Mouse (Mus musculus) midbrain, embryonic 10.5 days (tissue): ENCODE data around the gene Ddx39b. TPM values are rescaled to one million over a fixed set of nuclear protein-coding genes. Genes with fewer than 3 reads are reported as not detected.

ENCODE experiments used
- DNase-seq: peaks from one replicate; pipeline ENCODE4 v3.0.0-alpha.2; 2017; ENCODE audit warnings: low spot score
- H3K27ac ChIP-seq: fragments of 300-500 bp; sonication (generic); replicated peaks from 2 replicates; pipeline ENCODE4 v1.5.1; 2016; ENCODE audit warnings: mild to moderate bottlenecking
- H3K27me3 ChIP-seq: fragments of 300-500 bp; sonication (generic); 2 replicates; pipeline ENCODE4 v1.6.1; 2016; ENCODE audit warnings: low read depth, mild to moderate bottlenecking; ENCODE audit not compliant: poor library complexity, severe bottlenecking
- H3K36me3 ChIP-seq: fragments of 300-500 bp; sonication (generic); 2 replicates; pipeline ENCODE4 v1.6.1; 2016; ENCODE audit warnings: mild to moderate bottlenecking, moderate library complexity
- H3K4me1 ChIP-seq: fragments of 300-500 bp; sonication (generic); 2 replicates; pipeline ENCODE4 v1.6.1; 2016
- H3K4me3 ChIP-seq: fragments of 300-500 bp; sonication (generic); 2 replicates; pipeline ENCODE4 v1.5.1; 2016; ENCODE audit warnings: mild to moderate bottlenecking, moderate library complexity
- H3K9me3 ChIP-seq: fragments of 300-500 bp; sonication (generic); replicated peaks from 2 replicates; pipeline ENCODE4 v1.6.1; 2016; ENCODE audit warnings: mild to moderate bottlenecking
- WGBS: fragments of 180-500 bp; shearing (Covaris S2); methylation state at CpG from one replicate; pipeline ENCODE4 v1.1.7; 2016; 5-methylcytosine and 5-hydroxymethylcytosine counted together
- polyA plus RNA-seq: library from polyadenylated mRNA; unstranded; fragments of >200 nt; fragmentation: Nextera tagmentation; extraction: Ambion mirVana; gene quantifications from 2 replicates; pipeline ENCODE4 v1.2.1, GENCODE M21; 2016

The Ddx39b gene
- 682 and 724 TPM in 2 replicates for polyA plus RNA-seq

GRCm38 (mm10) chr17:35241305-35242014 lies at the start of gene Ddx39b:
Gene Ddx39b, plus strand, starts transcription at chr17:35241746.
- Histone ChIP-seq H3K27ac (peak within 1 kb of the TSS; percentile 98), H3K4me1 (peaks cover 53% of the 10 kb centered on the region), H3K4me3 (peak within 1 kb of the TSS; percentile 81), H3K9me3 (no peaks in the 10 kb centered on the region), H3K36me3 (peaks cover 36% of the 10 kb centered on the region), H3K27me3 (no peaks in the 10 kb centered on the region)
- peak; percentile 95 for DNase-seq
- whole genome bisulfite sequencing, result under 1% methylated on average over 69 of the region's 69 CpGs

DNA sequence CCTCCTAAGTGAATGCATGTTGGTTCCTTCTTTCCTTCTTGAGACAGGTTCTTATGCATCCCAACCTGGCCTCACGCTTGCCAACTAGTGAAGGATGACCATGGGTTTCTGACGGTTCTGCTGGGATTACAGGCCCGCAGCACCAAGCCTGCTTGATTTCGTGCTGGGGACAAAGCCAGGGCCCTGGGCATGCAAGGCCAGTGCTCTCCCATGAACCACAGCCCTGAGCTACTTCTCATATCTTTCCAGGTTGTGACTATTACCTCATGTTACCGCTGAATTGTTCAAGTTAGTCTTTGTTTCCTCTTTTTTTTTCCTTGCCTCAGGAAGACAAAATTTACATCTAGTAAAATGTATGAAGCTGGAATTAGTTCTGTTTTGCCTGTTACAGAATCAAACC lies 48.6 kb upstream of the Ddx39b start:
- H3K27ac ChIP-seq, result no peak overlapping the region
- 87% methylated on average over 5 of the region's 5 CpGs for WGBS
- no peak overlapping the region for H3K4me3 ChIP-seq
- H3K9me3 ChIP-seq, result no peaks in the 10 kb centered on the region
- no peaks in the 10 kb centered on the region for H3K36me3 ChIP-seq
- peaks cover 51% of the 10 kb centered on the region for H3K27me3 ChIP-seq
- DNase-seq, result no peak
- peaks cover 26% of the 10 kb centered on the region for H3K4me1 ChIP-seq

DNA sequence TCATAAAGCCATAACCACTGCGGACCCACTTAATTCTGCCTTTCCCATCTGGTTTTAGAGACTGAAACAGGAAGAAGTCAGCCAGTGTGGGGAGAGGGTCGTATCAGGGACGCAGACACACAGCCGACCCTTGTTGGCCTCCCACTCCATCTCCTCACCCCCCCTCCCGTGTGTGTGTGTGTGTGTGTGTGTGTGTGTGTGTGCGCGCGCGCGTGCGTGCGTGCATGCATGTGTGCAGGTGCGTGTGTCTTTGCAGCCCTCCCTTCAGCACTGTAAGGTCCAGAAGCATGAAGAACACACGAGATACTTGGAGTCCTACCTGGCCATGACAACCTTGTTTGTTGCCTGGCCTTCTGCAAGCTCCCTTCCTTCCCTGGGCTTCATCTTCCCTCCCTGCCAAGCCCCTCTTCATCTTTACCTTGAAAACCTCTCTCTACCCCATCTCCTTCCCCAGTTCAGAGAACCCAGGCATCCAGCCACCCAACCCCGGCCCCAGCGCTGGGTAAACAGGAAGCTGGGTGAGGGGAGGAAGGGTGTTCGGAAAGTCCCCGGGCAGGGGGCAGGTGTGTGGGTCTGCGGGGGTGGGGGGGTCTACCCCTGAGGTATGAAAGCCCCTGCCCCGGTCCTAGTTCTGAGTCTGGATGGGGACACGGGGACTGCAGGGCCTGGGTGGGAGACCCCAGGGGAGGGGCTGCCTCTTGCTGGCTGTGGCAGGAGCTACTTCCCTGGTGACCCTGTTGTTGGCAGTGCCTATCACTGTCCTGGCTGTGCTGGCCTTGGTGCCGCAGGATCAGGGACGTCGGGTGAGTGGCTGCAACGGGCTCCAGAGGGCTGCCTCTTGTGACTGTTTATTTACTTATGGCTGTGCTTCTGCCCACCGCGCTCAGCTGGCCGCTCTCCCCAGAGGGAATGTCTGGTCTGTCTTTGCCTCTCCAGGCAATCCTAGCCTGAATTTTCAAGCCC lies 47.4 kb upstream of the Ddx39b start, which contains the start of gene Ltb:
TSS of gene Ltb (plus strand) at position 559 of the 963 bp plus-strand sequence.
- Histone ChIP-seq H3K36me3 (no peaks in the 10 kb centered on the region), H3K4me3 (peak within 1 kb of the TSS; percentile 59)

GRCm38 (mm10) chr17:35194844-35195630 lies 46.5 kb upstream of the Ddx39b start:
- 44% methylated on average over 19 of the region's 19 CpGs for WGBS
- Histone ChIP-seq H3K9me3 (no peaks in the 10 kb centered on the region), H3K4me3 (peak overlapping the region; percentile 59), H3K27me3 (peaks cover 59% of the 10 kb centered on the region), H3K4me1 (peaks cover 27% of the 10 kb centered on the region), H3K27ac (peak overlapping the region; percentile 61), H3K36me3 (no peaks in the 10 kb centered on the region)
- no peak for DNase-seq

More for the DNA sequence above, 47.4 kb upstream of the Ddx39b start, which contains the start of gene Ltb:
- no peak for DNase-seq
- peaks cover 59% of the 10 kb centered on the region for H3K27me3 ChIP-seq
- H3K4me1 ChIP-seq, result peaks cover 23% of the 10 kb centered on the region
- 0 out of 2 replicates have a peak within 1 kb of the TSS, but pooled peaks have one; percentile 28 for H3K27ac ChIP-seq
- H3K9me3 ChIP-seq, result no peaks in the 10 kb centered on the region
- WGBS, result 70% methylated on average over 28 of the region's 28 CpGs

- peak; percentile 80 for DNase-seq
- Histone ChIP-seq H3K27me3 (peaks cover 66% of the 10 kb centered on the region), H3K27ac (peak overlapping the region; percentile 61), H3K4me3 (peak overlapping the region; percentile 59), H3K9me3 (no peaks in the 10 kb centered on the region), H3K4me1 (peaks cover 29% of the 10 kb centered on the region), H3K36me3 (no peaks in the 10 kb centered on the region)
- WGBS, result 3% methylated on average over 66 of the region's 66 CpGs
Observed at GRCm38 (mm10) chr17:35195631-35196320, 45.8 kb upstream of the Ddx39b start.

GRCm38 (mm10) chr17:35196321-35196641 lies 45.3 kb upstream of the Ddx39b start:
- peak overlapping the region; percentile 59 for H3K4me3 ChIP-seq
- 34% methylated on average over 9 of the region's 9 CpGs for WGBS
- no peaks in the 10 kb centered on the region for H3K36me3 ChIP-seq
- no peak overlapping the region for H3K27ac ChIP-seq
- H3K9me3 ChIP-seq, result no peaks in the 10 kb centered on the region
- peaks cover 29% of the 10 kb centered on the region for H3K4me1 ChIP-seq
- peaks cover 71% of the 10 kb centered on the region for H3K27me3 ChIP-seq
- DNase-seq, result no peak

GRCm38 (mm10) chr17:35197126-35197525 lies 44.4 kb upstream of the Ddx39b start:
- no peak overlapping the region for H3K4me3 ChIP-seq
- H3K27me3 ChIP-seq, result peaks cover 79% of the 10 kb centered on the region
- 36% methylated on average over 6 of the region's 6 CpGs for WGBS

DNA sequence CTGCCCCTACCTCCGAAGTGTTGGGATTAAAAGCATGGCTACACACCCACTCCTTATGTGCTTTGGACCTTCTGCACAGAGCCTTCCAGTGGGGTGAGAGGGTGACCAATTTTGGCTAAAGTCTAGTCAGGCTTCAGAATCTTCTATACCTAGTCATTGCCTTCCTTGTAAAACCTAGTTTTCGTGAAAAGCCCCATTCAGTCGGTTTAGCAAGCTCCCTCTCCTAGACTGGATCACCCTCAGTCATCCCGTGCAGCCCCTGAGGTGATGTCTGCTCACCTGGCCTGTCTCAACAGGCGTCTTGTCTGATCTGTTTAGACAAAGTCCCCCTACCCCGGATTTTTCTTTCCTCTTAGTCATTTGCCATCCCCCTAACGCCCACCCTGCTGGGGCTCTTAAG lies 43.5 kb upstream of the Ddx39b start:
- whole genome bisulfite sequencing, result 64% methylated on average over 7 of the region's 7 CpGs
- Histone ChIP-seq H3K9me3 (no peaks in the 10 kb centered on the region), H3K4me3 (no peak overlapping the region), H3K27ac (no peak overlapping the region), H3K4me1 (peaks cover 36% of the 10 kb centered on the region), H3K36me3 (no peaks in the 10 kb centered on the region), H3K27me3 (peaks cover 86% of the 10 kb centered on the region)
- DNase-seq, result no peak

More at GRCm38 (mm10) chr17:35197126-35197525, 44.4 kb upstream of the Ddx39b start:
- H3K36me3 ChIP-seq, result no peaks in the 10 kb centered on the region
- DNase-seq, result no peak
- no peak overlapping the region for H3K27ac ChIP-seq
- H3K9me3 ChIP-seq, result no peaks in the 10 kb centered on the region
- H3K4me1 ChIP-seq, result peaks cover 36% of the 10 kb centered on the region

DNA sequence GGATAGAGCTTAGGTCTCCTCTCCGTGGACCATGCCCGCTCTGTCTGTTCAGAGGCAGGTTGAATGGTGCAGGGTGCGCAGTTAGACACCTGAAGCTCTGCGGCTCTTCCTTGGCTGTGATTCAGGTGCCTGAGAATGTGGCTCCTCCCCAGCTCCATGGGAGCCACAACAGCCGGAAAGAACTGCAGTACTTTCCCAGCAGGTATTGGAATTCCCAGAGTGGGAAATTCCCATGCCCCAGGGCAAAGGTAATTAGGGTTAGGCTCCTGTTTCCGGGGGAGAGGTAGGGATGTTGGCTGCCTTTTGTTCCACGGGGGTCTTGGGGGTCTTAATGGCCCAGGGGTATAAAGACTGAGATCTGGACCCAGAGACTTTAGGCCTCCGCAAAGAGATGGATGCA lies 42.6 kb upstream of the Ddx39b start:
- Histone ChIP-seq H3K4me1 (peaks cover 36% of the 10 kb centered on the region), H3K27me3 (peaks cover 86% of the 10 kb centered on the region), H3K9me3 (no peaks in the 10 kb centered on the region), H3K36me3 (no peaks in the 10 kb centered on the region), H3K27ac (no peak overlapping the region), H3K4me3 (no peak overlapping the region)
- WGBS, result 34% methylated on average over 8 of the region's 8 CpGs
- DNase-seq, result no peak

DNA sequence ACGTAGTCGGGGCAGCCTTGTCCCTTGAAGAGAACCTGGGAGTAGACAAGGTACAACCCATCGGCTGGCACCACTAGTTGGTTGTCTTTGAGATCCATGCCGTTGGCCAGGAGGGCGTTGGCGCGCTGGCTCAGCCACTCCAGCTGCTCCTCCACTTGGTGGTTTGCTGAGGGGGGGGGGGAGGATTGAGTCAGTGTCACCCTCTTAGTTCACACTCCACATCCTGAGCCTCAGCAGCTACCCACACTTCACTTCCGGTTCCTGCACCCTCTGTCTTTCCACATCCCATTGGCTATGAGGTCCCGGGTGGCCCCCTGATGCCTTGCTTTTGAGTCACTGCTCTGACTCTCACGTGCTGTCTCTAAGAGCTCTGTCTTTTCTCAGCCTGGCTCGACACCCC lies 41.1 kb upstream of the Ddx39b start:
- Histone ChIP-seq H3K27me3 (peaks cover 86% of the 10 kb centered on the region), H3K4me1 (peaks cover 22% of the 10 kb centered on the region), H3K36me3 (no peaks in the 10 kb centered on the region), H3K27ac (no peak overlapping the region), H3K9me3 (no peaks in the 10 kb centered on the region), H3K4me3 (no peak overlapping the region)
- no peak for DNase-seq
- WGBS, result 84% methylated on average over 11 of the region's 11 CpGs

GRCm38 (mm10) chr17:35201128-35201527 lies 40.4 kb upstream of the Ddx39b start:
- Histone ChIP-seq H3K27ac (no peak overlapping the region), H3K27me3 (peaks cover 80% of the 10 kb centered on the region), H3K4me1 (peaks cover 15% of the 10 kb centered on the region), H3K9me3 (no peaks in the 10 kb centered on the region), H3K36me3 (no peaks in the 10 kb centered on the region), H3K4me3 (no peak overlapping the region)
- 76% methylated on average over 11 of the region's 11 CpGs for WGBS
- no peak for DNase-seq

- no peaks in the 10 kb centered on the region for H3K36me3 ChIP-seq
- no peak for DNase-seq
- peaks cover 74% of the 10 kb centered on the region for H3K27me3 ChIP-seq
- peaks cover 12% of the 10 kb centered on the region; the same call in 1 of the 2 replicates for H3K4me1 ChIP-seq
- H3K27ac ChIP-seq, result no peak within 1 kb of the TSS
- 55% methylated on average over 13 of the region's 13 CpGs for WGBS
- H3K4me3 ChIP-seq, result no peak within 1 kb of the TSS
- no peaks in the 10 kb centered on the region for H3K9me3 ChIP-seq
Observed at GRCm38 (mm10) chr17:35201787-35202186, 39.8 kb upstream of the Ddx39b start, which contains the start of gene Tnf. Gene Tnf, minus strand, starts transcription at chr17:35202007.
